Mouse (Mus musculus) spleen, adult 18-20 months (tissue): ENCODE measurements around the gene Robo2.

Source experiments
- DNase-seq, 2 experiments: peaks; one replicate each; pipeline ENCODE4 v3.0.0; 2022; ENCODE audit warnings: mixed read lengths in 2 of 2

Gene Robo2

GRCm38 (mm10) chr16:74321666-74322371 is 89.8 kb downstream of the Robo2 start:
- no peak for DNase-seq

- DNase-seq, result no peak
These were observed 95.5 kb downstream of the Robo2 start for GRCm38 (mm10) chr16:74316150-74316549.

- DNase-seq, result no peak
These were observed 98.4 kb downstream of the Robo2 start for GRCm38 (mm10) chr16:74313222-74313621.

GRCm38 (mm10) chr16:74307543-74307887 is 104.1 kb downstream of the Robo2 start:
- DNase-seq, result no peak

- DNase-seq, result no peak
These were observed 104.6 kb downstream of the Robo2 start for GRCm38 (mm10) chr16:74306876-74307542.

- no peak for DNase-seq
These were observed 123.7 kb downstream of the Robo2 start for GRCm38 (mm10) chr16:74287878-74288277.

GRCm38 (mm10) chr16:74282549-74282948 is 129.1 kb downstream of the Robo2 start:
- no peak for DNase-seq

- DNase-seq, result no peak
These were observed 134.6 kb downstream of the Robo2 start for GRCm38 (mm10) chr16:74276855-74277573.

- DNase-seq, result no peak
These were observed 137.0 kb downstream of the Robo2 start for GRCm38 (mm10) chr16:74274596-74274995.

GRCm38 (mm10) chr16:74272993-74273392 is 138.6 kb downstream of the Robo2 start:
- no peak for DNase-seq

GRCm38 (mm10) chr16:74258241-74258640 is 153.4 kb downstream of the Robo2 start:
- DNase-seq, result no peak

- no peak for DNase-seq
These were observed 167.2 kb downstream of the Robo2 start for GRCm38 (mm10) chr16:74244452-74244851.

- no peak for DNase-seq
These were observed 170.1 kb downstream of the Robo2 start for GRCm38 (mm10) chr16:74241534-74241933.

GRCm38 (mm10) chr16:74237411-74237930 is 174.2 kb downstream of the Robo2 start:
- DNase-seq, result no peak

GRCm38 (mm10) chr16:74234393-74235059 is 177.1 kb downstream of the Robo2 start:
- no peak for DNase-seq

- no peak for DNase-seq
These were observed 178.0 kb downstream of the Robo2 start for GRCm38 (mm10) chr16:74233596-74233995.

GRCm38 (mm10) chr16:74227285-74227684 is 184.3 kb downstream of the Robo2 start:
- no peak for DNase-seq

- DNase-seq, result no peak
These were observed 186.0 kb downstream of the Robo2 start for GRCm38 (mm10) chr16:74225423-74226272.

GRCm38 (mm10) chr16:74222501-74222900 is 189.1 kb downstream of the Robo2 start:
- DNase-seq, result no peak

- no peak for DNase-seq
These were observed 194.7 kb downstream of the Robo2 start for GRCm38 (mm10) chr16:74216879-74217415.

- DNase-seq, result no peak
These were observed 195.8 kb downstream of the Robo2 start for GRCm38 (mm10) chr16:74215791-74216190.

GRCm38 (mm10) chr16:74200705-74201104 is 210.9 kb downstream of the Robo2 start:
- no peak for DNase-seq
